Mouse (Mus musculus): ENCODE measurements around the gene Bnipl. TPM values are rescaled to one million over a fixed set of nuclear protein-coding genes. Genes with fewer than 3 reads are reported as not detected.

The Bnipl gene
- polyA plus RNA-seq, 1 experiment from 2014 or later = 1.6 TPM

DNA sequence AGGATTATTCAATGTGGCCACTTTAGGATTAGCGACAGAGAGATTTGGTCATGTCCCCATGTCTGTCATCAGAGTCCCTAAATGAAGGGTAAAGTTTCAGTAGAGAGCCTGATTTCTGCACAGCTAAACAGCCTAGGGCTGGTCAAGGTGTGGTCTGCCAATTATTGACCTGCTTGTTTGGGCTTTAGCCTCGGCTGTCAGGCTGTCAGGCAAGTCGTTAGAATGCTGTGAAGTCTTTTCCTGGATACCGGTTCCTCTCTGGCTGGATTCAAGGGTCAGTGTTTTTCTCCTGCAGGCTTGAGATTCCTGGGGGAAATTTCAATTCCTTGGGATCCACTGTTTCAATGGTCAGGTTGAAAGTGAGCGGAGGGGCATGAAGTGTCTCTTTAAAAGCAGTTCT lies 35.0 kb upstream of the Bnipl start:
- Histone ChIP-seq H3K4me2 (ENCODE audit: low read length) (no peak overlapping the region), H3K9ac (ENCODE audit: low read depth, low read length) (no peak overlapping the region), H3K27me3 (ENCODE audit: insufficient read depth, low read length) (no peaks in the 10 kb centered on the region), H3K4me3 (replicated peaks; ENCODE audit: low read depth, low read length) (no peak overlapping the region), H3K4me1 (replicated peaks; ENCODE audit: insufficient read depth, low read length) (peaks cover 20% of the 10 kb centered on the region), H3K27ac (peak overlapping the region; percentile 64), H3K36me3 (ENCODE audit: insufficient read depth, low read length) (peaks cover 21% of the 10 kb centered on the region; the same call in 1 of the 2 replicates), H3K9me3 (replicated peaks; ENCODE audit: low read length) (no peaks in the 10 kb centered on the region)
- WGBS = 44% methylated on average over 5 of the region's 5 CpGs
- peak; percentile 38 for DNase-seq (ENCODE audit: low spot score)
- no peak for ATAC-seq (replicated peaks; ENCODE audit: low FRiP score, low read depth)
- TF ChIP-seq CTCF (IDR thresholded peaks at IDR 0.05; ENCODE audit: low read depth) = no peak

DNA sequence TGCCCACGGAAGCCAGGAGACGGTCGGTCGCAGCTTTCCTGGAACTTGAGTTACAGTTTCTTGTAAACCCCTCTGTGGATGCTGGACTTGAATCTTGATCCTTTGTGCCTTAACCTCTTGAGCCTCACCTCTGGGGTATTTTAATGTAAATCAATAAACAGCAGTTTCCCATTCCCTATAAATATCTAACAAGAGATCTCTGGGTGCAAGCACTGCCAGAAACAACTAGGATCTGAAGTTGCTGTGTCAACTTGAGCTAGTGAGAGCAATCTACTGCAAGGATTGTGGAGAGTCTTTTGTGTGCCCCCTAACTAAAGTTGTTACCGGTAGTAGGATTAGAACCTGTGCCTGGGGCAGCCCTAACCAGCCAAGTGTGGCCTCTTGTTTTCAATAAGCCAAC lies 34.4 kb upstream of the Bnipl start:
- H3K9ac ChIP-seq (ENCODE audit: low read depth, low read length) = peak overlapping the region; percentile 37; the same call in 1 of the 2 replicates
- TF ChIP-seq CTCF (IDR thresholded peaks at IDR 0.05; ENCODE audit: low read depth) = no peak
- no peak overlapping the region for H3K4me3 ChIP-seq (replicated peaks; ENCODE audit: low read depth, low read length)
- peaks cover 20% of the 10 kb centered on the region for H3K4me1 ChIP-seq (replicated peaks; ENCODE audit: insufficient read depth, low read length)
- no peaks in the 10 kb centered on the region for H3K27me3 ChIP-seq (ENCODE audit: insufficient read depth, low read length)
- ATAC-seq (replicated peaks; ENCODE audit: low FRiP score, low read depth) (no peak), DNase-seq (ENCODE audit: low spot score) (no peak)
- peak overlapping the region; percentile 75; the same call in 1 of the 2 replicates for H3K4me2 ChIP-seq (ENCODE audit: low read length)
- peak overlapping the region; percentile 64 for H3K27ac ChIP-seq
- 85% methylated on average over 5 of the region's 5 CpGs for WGBS
- H3K36me3 ChIP-seq (ENCODE audit: insufficient read depth, low read length) = peaks cover 17% of the 10 kb centered on the region; the same call in 1 of the 2 replicates
- H3K9me3 ChIP-seq (replicated peaks; ENCODE audit: low read length) = no peaks in the 10 kb centered on the region

DNA sequence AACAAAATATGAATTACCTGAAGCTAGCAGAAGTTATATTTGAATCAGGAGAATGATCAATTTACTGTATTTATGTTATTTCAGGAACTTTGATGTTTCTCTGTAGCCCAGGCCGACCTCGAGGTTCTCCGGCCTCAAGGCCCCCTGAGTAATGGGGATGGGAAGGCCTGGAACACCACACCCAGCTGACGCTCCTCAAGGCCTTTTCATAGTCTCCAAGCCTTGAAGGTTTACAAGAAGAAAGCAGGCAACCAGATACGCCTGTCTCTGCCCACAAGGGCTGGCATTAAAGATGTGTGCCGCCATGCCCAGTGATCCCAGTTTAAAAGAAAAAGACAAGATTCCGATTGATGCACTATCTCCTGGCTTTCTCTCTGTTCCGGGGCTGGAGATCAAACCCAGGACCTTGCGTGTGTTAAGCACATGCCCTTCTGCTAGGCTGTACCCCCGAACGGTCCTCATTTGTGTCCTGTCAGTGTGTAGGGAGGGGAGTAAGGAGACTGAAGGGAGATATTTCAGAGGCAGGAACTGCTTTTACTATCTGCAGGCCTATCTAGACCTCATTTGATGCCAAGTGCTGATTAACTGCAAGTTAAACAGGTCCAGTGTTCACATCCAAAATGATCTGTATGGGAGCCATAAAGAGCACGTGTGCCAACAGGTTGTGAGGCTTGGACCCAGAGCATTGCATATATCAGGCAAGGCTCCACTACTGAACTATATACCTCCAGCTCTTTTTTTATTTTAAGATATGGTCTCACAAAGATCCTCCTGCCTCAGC lies 33.7 kb upstream of the Bnipl start:
- no peak for TF ChIP-seq CTCF (IDR thresholded peaks at IDR 0.05; ENCODE audit: low read depth)
- Histone ChIP-seq H3K27ac (no peak overlapping the region), H3K27me3 (ENCODE audit: insufficient read depth, low read length) (no peaks in the 10 kb centered on the region), H3K4me3 (replicated peaks; ENCODE audit: low read depth, low read length) (peak overlapping the region; percentile 58; the same call in 1 of the 2 replicates), H3K9me3 (replicated peaks; ENCODE audit: low read length) (no peaks in the 10 kb centered on the region), H3K4me2 (ENCODE audit: low read length) (peak overlapping the region; percentile 75), H3K9ac (ENCODE audit: low read depth, low read length) (no peak overlapping the region), H3K4me1 (replicated peaks; ENCODE audit: insufficient read depth, low read length) (peaks cover 20% of the 10 kb centered on the region), H3K36me3 (ENCODE audit: insufficient read depth, low read length) (peaks cover 16% of the 10 kb centered on the region; the same call in 1 of the 2 replicates)
- DNase-seq (ENCODE audit: low spot score) = no peak
- no peak for ATAC-seq (replicated peaks; ENCODE audit: low FRiP score, low read depth)
- 82% methylated on average over 12 of the region's 12 CpGs for WGBS

DNA sequence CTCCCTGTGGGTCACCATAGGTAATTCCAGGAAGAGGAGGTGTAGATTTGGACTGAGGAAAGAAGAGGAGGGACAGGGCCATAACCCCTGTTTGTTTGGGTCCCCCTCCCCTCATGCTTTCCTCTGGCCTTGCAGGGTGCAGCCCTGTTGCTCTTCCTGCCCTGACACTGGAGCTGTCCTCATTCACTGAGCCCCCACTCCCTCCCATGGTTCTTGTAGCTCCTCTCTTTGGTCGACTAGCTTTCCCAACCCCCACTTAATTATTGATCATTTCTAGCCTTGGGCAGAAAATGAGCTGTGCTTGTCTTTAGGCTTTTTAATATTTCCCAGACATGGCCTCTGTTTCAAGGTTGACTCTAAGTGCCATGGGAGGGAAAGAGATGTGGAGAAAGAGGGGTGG lies 33.1 kb upstream of the Bnipl start:
- no peaks in the 10 kb centered on the region for H3K27me3 ChIP-seq (ENCODE audit: insufficient read depth, low read length)
- H3K27ac ChIP-seq = peak overlapping the region; percentile 97

DNA sequence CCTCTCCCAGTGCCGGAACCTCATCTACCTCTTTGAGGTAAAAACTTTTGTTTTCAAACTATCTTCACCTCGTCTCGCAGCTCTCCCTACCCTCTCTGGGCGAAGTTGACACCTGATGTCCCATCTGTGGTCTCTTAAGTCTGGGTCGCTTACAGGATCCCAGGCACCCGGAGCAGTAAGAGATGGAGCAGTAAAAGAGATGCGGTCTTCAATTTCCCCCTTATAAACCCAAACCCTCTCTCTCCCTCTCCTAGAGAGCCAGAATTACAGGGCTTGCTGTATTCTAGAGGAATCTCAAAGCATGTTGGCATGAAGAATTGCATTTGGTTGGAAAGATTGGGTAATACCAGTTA lies 32.6 kb upstream of the Bnipl start:
- Histone ChIP-seq H3K27me3 (ENCODE audit: insufficient read depth, low read length) (no peaks in the 10 kb centered on the region), H3K4me3 (replicated peaks; ENCODE audit: low read depth, low read length) (peak overlapping the region; percentile 58), H3K4me1 (replicated peaks; ENCODE audit: insufficient read depth, low read length) (peaks cover 20% of the 10 kb centered on the region), H3K36me3 (ENCODE audit: insufficient read depth, low read length) (peaks cover 11% of the 10 kb centered on the region; the same call in 1 of the 2 replicates), H3K4me2 (ENCODE audit: low read length) (peak overlapping the region; percentile 75), H3K9ac (ENCODE audit: low read depth, low read length) (peak overlapping the region; percentile 77), H3K27ac (peak overlapping the region; percentile 97), H3K9me3 (replicated peaks; ENCODE audit: low read length) (no peaks in the 10 kb centered on the region)
- WGBS = under 1% methylated on average over 7 of the region's 7 CpGs
- no peak for ATAC-seq (replicated peaks; ENCODE audit: low FRiP score, low read depth)
- DNase-seq (ENCODE audit: low spot score) = no peak
- TF ChIP-seq CTCF (IDR thresholded peaks at IDR 0.05; ENCODE audit: low read depth) = no peak

More for the DNA sequence above, 33.1 kb upstream of the Bnipl start:
- Histone ChIP-seq H3K4me2 (ENCODE audit: low read length) (peak overlapping the region; percentile 75), H3K4me3 (replicated peaks; ENCODE audit: low read depth, low read length) (peak overlapping the region; percentile 58), H3K9me3 (replicated peaks; ENCODE audit: low read length) (no peaks in the 10 kb centered on the region), H3K9ac (ENCODE audit: low read depth, low read length) (peak overlapping the region; percentile 77), H3K36me3 (ENCODE audit: insufficient read depth, low read length) (peaks cover 15% of the 10 kb centered on the region; the same call in 1 of the 2 replicates), H3K4me1 (replicated peaks; ENCODE audit: insufficient read depth, low read length) (peaks cover 20% of the 10 kb centered on the region)
- WGBS = 13% methylated on average over 1 of the region's 1 CpGs
- TF ChIP-seq CTCF (IDR thresholded peaks at IDR 0.05; ENCODE audit: low read depth) = no peak
- no peak for ATAC-seq (replicated peaks; ENCODE audit: low FRiP score, low read depth)
- no peak for DNase-seq (ENCODE audit: low spot score)

DNA sequence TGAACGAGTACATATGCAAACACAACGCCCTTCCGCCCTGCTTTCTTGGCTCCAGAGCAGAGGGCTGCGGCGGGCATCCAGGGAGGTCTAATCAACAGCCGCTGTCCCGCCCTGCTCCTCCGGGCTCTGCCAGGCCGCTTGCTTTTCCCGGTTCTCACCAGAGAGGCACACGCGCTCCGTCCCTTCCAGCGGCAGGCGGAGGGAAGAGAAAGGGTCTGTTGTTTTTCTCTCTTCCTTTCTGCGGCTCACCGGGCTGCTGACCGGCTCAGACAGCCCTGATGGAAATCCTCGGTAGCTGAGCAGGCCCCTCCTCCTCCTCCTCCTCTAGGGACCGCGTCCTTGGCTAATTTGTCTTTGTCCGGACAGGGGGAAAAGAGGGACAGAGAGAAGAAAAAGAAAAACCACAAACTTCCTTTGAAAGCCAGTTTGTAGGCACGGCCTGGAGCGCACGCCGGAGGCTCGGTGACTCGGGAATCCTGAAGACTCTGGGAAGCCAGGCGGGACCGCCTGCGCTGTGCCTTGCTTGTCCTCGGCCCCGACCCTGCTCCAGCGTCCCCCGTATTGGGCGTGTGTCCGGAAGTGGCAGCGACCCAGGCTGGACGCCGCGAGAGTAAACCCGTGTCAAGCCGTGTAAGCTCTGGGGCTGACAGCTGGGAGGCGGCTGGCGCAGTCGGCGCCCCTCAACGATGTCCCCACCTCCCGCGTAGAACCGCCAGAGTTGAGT lies 32.0 kb upstream of the Bnipl start:
- peak overlapping the region; percentile 75 for H3K4me2 ChIP-seq (ENCODE audit: low read length)
- under 1% methylated on average over 50 of the region's 51 CpGs for WGBS
- no peaks in the 10 kb centered on the region for H3K27me3 ChIP-seq (ENCODE audit: insufficient read depth, low read length)
- DNase-seq (ENCODE audit: low spot score) (peak; percentile 95), ATAC-seq (replicated peaks; ENCODE audit: low FRiP score, low read depth) (peak; percentile 77)
- peaks cover 6% of the 10 kb centered on the region; the same call in 1 of the 2 replicates for H3K36me3 ChIP-seq (ENCODE audit: insufficient read depth, low read length)
- peak overlapping the region; percentile 97 for H3K27ac ChIP-seq
- peak overlapping the region; percentile 58 for H3K4me3 ChIP-seq (replicated peaks; ENCODE audit: low read depth, low read length)
- peak overlapping the region; percentile 77 for H3K9ac ChIP-seq (ENCODE audit: low read depth, low read length)
- TF ChIP-seq CTCF (IDR thresholded peaks at IDR 0.05; ENCODE audit: low read depth) = peak; percentile 37
- peaks cover 20% of the 10 kb centered on the region for H3K4me1 ChIP-seq (replicated peaks; ENCODE audit: insufficient read depth, low read length)
- no peaks in the 10 kb centered on the region for H3K9me3 ChIP-seq (replicated peaks; ENCODE audit: low read length)
